Mouse (Mus musculus): ENCODE measurements around the gene Ctnna2. TPM values are rescaled to one million over a fixed set of nuclear protein-coding genes. Genes with fewer than 3 reads are reported as not detected.

The Ctnna2 gene
- polyA plus RNA-seq, 1 experiment from 2014 or later = 89.0 TPM

DNA sequence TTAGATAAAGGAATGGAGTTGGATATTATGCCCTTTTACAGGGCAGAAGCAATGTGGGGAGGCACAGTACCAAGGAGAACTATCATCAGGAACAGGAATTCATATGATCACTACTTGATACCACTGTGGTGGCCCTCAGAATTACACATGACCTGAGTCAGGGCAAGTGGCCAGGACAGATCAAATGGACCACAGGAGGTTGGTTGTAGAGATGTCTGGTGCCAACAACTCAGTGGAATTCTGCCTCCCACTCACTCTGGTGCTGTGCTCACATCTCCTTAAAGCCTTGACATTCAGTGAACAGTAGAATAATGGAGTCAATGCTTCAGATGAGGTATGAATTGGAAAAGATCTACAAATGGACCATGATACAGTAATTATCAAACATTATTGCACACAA is 691.1 kb downstream of the Ctnna2 start:
- H3K9me3 ChIP-seq (replicated peaks; ENCODE audit: control insufficient read depth, low read length) = no peaks in the 10 kb centered on the region
- DNase-seq (ENCODE audit: low spot score) (no peak), ATAC-seq (no peak)
- H3K4me3 ChIP-seq (ENCODE audit: low read depth, low read length) = no peak overlapping the region
- H3K36me3 ChIP-seq (ENCODE audit: control insufficient read depth, insufficient read depth, low read length) = no peaks in the 10 kb centered on the region
- H3K4me2 ChIP-seq (ENCODE audit: low read length) = no peak overlapping the region
- H3K9ac ChIP-seq (ENCODE audit: low read length) = no peak overlapping the region
- no peaks in the 10 kb centered on the region for H3K27me3 ChIP-seq (replicated peaks; ENCODE audit: control insufficient read depth, insufficient read depth, low read length)
- 0 out of 2 replicates have a peak, but pooled peaks cover 2% of the 10 kb centered on the region for H3K4me1 ChIP-seq (ENCODE audit: control insufficient read depth, insufficient read depth, low read length)
- H3K27ac ChIP-seq (ENCODE audit: low read depth, low read length) = no peak overlapping the region

DNA sequence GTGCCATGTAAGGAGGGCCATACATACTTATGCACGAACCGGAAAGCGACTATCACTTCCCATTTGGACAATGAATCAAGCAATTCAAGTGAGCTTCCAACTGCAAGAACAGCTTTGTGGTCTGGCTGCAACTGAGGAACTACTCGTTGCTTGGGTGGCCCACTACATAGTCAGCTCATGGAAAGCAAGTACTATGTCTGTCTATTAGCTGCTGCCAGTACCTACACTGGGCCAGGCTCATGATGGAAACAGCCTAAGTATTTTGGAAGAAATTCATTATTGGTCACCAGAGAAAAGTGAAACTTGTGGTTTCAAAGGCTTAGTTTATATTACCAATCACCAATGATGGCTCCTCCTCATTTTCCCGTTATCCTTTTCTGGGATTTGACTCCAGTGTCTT is 693.2 kb downstream of the Ctnna2 start:
- no peaks in the 10 kb centered on the region for H3K27me3 ChIP-seq (replicated peaks; ENCODE audit: control insufficient read depth, insufficient read depth, low read length)
- 95% methylated on average over 5 of the region's 5 CpGs for WGBS
- 0 out of 2 replicates have a peak, but pooled peaks cover 1% of the 10 kb centered on the region for H3K4me1 ChIP-seq (ENCODE audit: control insufficient read depth, insufficient read depth, low read length)
- H3K27ac ChIP-seq (ENCODE audit: low read depth, low read length) = no peak overlapping the region
- no peak overlapping the region for H3K4me2 ChIP-seq (ENCODE audit: low read length)
- H3K4me3 ChIP-seq (ENCODE audit: low read depth, low read length) = no peak overlapping the region
- no peak for DNase-seq (ENCODE audit: low spot score)
- no peaks in the 10 kb centered on the region for H3K36me3 ChIP-seq (ENCODE audit: control insufficient read depth, insufficient read depth, low read length)
- ATAC-seq = no peak
- H3K9ac ChIP-seq (ENCODE audit: low read length) = no peak overlapping the region
- no peaks in the 10 kb centered on the region for H3K9me3 ChIP-seq (replicated peaks; ENCODE audit: control insufficient read depth, low read length)

DNA sequence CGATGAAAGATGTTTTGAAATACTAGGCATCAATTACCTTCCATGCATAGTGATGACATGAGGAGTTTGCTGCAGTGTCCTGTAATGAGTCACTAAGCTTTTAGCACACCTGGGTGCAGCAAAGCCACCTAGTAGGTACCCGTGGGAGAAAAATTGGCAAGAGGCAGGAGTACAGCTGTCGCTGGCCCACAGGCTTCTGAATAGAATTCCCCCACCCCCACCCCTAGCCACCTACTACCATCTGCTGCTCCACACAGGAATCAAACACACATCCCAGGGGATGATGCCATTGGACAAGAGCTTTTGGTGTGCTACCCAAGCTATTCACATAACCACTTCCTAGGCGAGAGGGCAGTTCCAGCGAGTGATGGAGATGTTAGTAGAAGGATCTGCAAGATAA is 700.7 kb downstream of the Ctnna2 start:
- 74% methylated on average over 5 of the region's 5 CpGs for WGBS
- Histone ChIP-seq H3K27ac (ENCODE audit: low read depth, low read length) (no peak overlapping the region), H3K27me3 (replicated peaks; ENCODE audit: control insufficient read depth, insufficient read depth, low read length) (no peaks in the 10 kb centered on the region), H3K4me1 (ENCODE audit: control insufficient read depth, insufficient read depth, low read length) (no peaks in the 10 kb centered on the region), H3K9me3 (replicated peaks; ENCODE audit: control insufficient read depth, low read length) (no peaks in the 10 kb centered on the region), H3K36me3 (ENCODE audit: control insufficient read depth, insufficient read depth, low read length) (no peaks in the 10 kb centered on the region), H3K4me3 (ENCODE audit: low read depth, low read length) (no peak overlapping the region), H3K4me2 (ENCODE audit: low read length) (no peak overlapping the region), H3K9ac (ENCODE audit: low read length) (no peak overlapping the region)
- ATAC-seq (peak; percentile 37; the same call in 1 of the 2 replicates), DNase-seq (ENCODE audit: low spot score) (peak; percentile 15)

DNA sequence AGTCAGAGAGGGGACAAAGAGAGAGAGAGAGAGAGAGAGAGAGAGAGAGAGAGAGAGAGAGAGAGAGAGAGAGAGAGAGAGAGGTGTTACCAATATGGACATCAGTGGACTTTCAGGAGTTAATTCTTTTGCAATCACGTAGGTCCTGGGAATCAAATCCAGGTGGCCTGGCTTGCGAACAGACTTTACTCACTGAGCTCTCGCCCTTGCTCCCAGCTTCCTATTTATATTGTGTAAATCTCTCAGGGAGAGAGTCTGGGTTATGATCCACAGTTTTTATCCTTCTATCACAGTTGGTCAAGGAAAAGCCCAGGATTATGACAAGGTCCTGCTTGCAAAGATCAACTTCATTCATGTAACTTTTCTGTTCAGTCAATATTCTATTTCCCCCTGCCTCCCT is 714.3 kb downstream of the Ctnna2 start:
- Histone ChIP-seq H3K9me3 (replicated peaks; ENCODE audit: control insufficient read depth, low read length) (no peaks in the 10 kb centered on the region), H3K27me3 (replicated peaks; ENCODE audit: control insufficient read depth, insufficient read depth, low read length) (no peaks in the 10 kb centered on the region), H3K4me1 (ENCODE audit: control insufficient read depth, insufficient read depth, low read length) (no peaks in the 10 kb centered on the region), H3K27ac (ENCODE audit: low read depth, low read length) (no peak overlapping the region), H3K4me3 (ENCODE audit: low read depth, low read length) (no peak overlapping the region), H3K4me2 (ENCODE audit: low read length) (no peak overlapping the region), H3K9ac (ENCODE audit: low read length) (no peak overlapping the region), H3K36me3 (ENCODE audit: control insufficient read depth, insufficient read depth, low read length) (no peaks in the 10 kb centered on the region)
- WGBS = 79% methylated on average over 3 of the region's 3 CpGs
- DNase-seq (ENCODE audit: low spot score) (no peak), ATAC-seq (no peak)

DNA sequence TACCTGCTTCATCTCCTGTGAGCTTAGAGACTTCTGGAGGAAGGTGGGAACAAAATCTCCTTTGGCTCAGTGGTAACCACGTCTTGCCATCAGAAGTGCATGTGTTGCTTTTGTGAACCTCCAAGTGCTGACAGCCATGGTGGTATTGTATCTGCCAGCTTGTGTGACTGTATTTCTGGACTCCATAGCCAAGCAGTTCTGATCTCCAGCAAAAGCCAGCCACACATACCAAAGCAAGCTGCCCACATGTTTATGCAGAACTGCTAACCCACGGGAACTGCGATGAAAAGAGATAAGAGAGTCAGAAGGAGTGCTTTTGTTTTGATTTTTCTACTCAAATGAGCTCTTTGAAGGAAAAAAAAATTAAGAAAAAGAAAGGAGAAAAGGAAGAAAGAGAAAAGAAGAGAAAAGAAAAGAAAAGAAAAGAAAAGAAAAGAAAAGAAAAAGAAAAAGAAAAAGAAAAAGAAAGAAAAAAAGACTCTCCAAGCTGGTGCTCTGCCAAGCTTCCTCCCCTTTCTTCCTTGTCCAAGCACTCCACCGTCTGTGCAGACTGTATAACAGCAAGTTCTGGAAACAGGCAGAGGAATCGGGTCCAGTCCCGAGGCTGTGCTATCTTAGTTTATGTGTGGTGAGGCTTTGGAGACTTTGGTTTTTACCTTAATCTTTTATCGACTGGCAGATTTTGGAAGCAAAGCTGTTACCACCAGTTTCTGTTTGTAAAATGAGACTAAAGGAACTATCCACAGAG is 722.0 kb downstream of the Ctnna2 start:
- Histone ChIP-seq H3K36me3 (ENCODE audit: control insufficient read depth, insufficient read depth, low read length) (no peaks in the 10 kb centered on the region), H3K27ac (ENCODE audit: low read depth, low read length) (no peak overlapping the region), H3K9me3 (replicated peaks; ENCODE audit: control insufficient read depth, low read length) (no peaks in the 10 kb centered on the region), H3K9ac (ENCODE audit: low read length) (no peak overlapping the region), H3K4me2 (ENCODE audit: low read length) (no peak overlapping the region), H3K4me1 (ENCODE audit: control insufficient read depth, insufficient read depth, low read length) (no peaks in the 10 kb centered on the region), H3K4me3 (ENCODE audit: low read depth, low read length) (no peak overlapping the region), H3K27me3 (replicated peaks; ENCODE audit: control insufficient read depth, insufficient read depth, low read length) (no peaks in the 10 kb centered on the region)
- ATAC-seq (peak; percentile 73; the same call in 1 of the 2 replicates), DNase-seq (ENCODE audit: low spot score) (peak; percentile 77)
- WGBS = 28% methylated on average over 7 of the region's 7 CpGs

DNA sequence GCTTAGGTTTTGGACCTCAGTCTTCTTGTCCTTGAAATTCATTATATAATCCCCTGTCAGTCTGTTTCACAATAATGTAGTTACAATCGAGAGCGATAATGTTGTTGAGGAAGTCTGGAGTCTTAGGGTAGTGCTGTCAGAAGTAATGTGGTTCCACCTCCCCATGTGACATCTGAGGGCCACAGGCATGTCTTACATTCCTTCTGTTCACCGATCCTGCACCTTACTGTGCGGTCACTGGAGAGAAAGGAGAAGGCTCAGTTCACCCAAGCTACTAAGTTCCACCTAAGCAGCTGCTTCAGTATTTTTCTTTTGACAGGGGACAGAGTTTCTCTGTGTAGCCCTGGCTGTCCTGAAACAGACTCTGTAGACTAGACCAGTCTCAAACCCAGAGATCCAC is 723.2 kb downstream of the Ctnna2 start:
- Histone ChIP-seq H3K36me3 (ENCODE audit: control insufficient read depth, insufficient read depth, low read length) (no peaks in the 10 kb centered on the region), H3K27me3 (replicated peaks; ENCODE audit: control insufficient read depth, insufficient read depth, low read length) (no peaks in the 10 kb centered on the region), H3K4me3 (ENCODE audit: low read depth, low read length) (no peak overlapping the region), H3K27ac (ENCODE audit: low read depth, low read length) (no peak overlapping the region), H3K9me3 (replicated peaks; ENCODE audit: control insufficient read depth, low read length) (no peaks in the 10 kb centered on the region), H3K9ac (ENCODE audit: low read length) (no peak overlapping the region), H3K4me2 (ENCODE audit: low read length) (no peak overlapping the region), H3K4me1 (ENCODE audit: control insufficient read depth, insufficient read depth, low read length) (no peaks in the 10 kb centered on the region)
- ATAC-seq = no peak
- WGBS = 88% methylated on average over 4 of the region's 4 CpGs
- no peak for DNase-seq (ENCODE audit: low spot score)

DNA sequence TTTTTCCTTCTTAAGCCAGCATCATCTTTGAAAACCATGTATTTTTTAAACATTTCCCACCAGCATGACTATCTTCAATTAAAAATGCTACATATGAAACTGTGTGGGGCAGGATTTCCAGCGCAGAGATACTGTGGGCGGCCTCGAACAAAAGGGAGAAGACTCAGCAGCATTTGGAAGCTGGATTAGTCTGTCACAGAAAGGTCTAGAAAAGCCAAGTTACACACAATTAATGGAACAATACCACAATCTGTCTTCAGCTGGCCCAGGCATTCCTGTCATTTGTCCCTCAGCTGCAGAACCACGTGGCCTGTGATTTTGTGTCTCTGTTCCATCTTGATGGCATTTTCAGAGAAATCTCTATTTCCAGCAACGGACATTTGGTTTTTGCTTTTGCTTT is 726.0 kb downstream of the Ctnna2 start:
- H3K4me2 ChIP-seq (ENCODE audit: low read length) = no peak overlapping the region
- no peak for ATAC-seq
- DNase-seq (ENCODE audit: low spot score) = no peak
- no peak overlapping the region for H3K9ac ChIP-seq (ENCODE audit: low read length)
- H3K9me3 ChIP-seq (replicated peaks; ENCODE audit: control insufficient read depth, low read length) = no peaks in the 10 kb centered on the region
- no peaks in the 10 kb centered on the region for H3K36me3 ChIP-seq (ENCODE audit: control insufficient read depth, insufficient read depth, low read length)
- no peaks in the 10 kb centered on the region for H3K27me3 ChIP-seq (replicated peaks; ENCODE audit: control insufficient read depth, insufficient read depth, low read length)
- no peak overlapping the region for H3K4me3 ChIP-seq (ENCODE audit: low read depth, low read length)
- H3K27ac ChIP-seq (ENCODE audit: low read depth, low read length) = no peak overlapping the region
- WGBS = 77% methylated on average over 5 of the region's 5 CpGs
- no peaks in the 10 kb centered on the region for H3K4me1 ChIP-seq (ENCODE audit: control insufficient read depth, insufficient read depth, low read length)

DNA sequence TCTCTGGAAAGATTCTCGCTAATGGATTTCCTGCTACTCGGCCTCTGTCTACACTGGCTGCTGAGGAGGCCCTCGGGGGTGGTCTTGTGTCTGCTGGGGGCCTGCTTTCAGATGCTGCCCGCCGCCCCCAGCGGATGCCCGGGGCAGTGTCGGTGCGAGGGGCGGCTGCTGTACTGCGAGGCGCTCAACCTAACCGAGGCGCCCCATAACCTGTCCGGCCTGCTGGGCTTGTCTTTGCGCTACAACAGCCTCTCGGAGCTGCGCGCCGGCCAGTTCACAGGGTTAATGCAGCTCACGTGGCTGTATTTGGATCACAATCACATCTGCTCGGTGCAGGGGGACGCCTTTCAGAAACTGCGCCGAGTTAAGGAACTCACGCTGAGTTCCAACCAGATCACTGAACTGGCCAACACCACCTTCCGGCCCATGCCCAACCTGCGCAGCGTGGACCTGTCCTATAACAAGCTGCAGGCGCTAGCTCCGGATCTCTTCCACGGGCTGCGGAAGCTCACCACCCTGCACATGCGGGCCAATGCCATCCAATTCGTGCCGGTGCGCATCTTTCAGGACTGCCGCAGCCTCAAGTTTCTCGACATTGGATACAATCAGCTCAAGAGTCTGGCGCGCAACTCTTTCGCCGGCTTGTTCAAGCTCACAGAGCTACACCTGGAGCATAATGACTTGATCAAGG is 735.8 kb downstream of the Ctnna2 start:
- H3K4me3 ChIP-seq (ENCODE audit: low read depth, low read length) = peak overlapping the region; percentile 51
- peak overlapping the region; percentile 94 for H3K4me2 ChIP-seq (ENCODE audit: low read length)
- no peaks in the 10 kb centered on the region for H3K9me3 ChIP-seq (replicated peaks; ENCODE audit: control insufficient read depth, low read length)
- H3K4me1 ChIP-seq (ENCODE audit: control insufficient read depth, insufficient read depth, low read length) = peaks cover 16% of the 10 kb centered on the region; the same call in 1 of the 2 replicates
- ATAC-seq (peak; percentile 68), DNase-seq (ENCODE audit: low spot score) (peak; percentile 63)
- WGBS = under 1% methylated on average over 43 of the region's 43 CpGs
- no peaks in the 10 kb centered on the region for H3K36me3 ChIP-seq (ENCODE audit: control insufficient read depth, insufficient read depth, low read length)
- H3K9ac ChIP-seq (ENCODE audit: low read length) = peak overlapping the region; percentile 80
- H3K27ac ChIP-seq (ENCODE audit: low read depth, low read length) = peak overlapping the region; percentile 91
- H3K27me3 ChIP-seq (replicated peaks; ENCODE audit: control insufficient read depth, insufficient read depth, low read length) = no peaks in the 10 kb centered on the region

Data from forebrain, embryonic 14.5 days (tissue).